Mouse (Mus musculus) liver, embryonic 14.5 days (tissue): ENCODE data around the gene Gm11037.

Experiments
- CTCF ChIP-seq: IDR thresholded peaks from 2 replicates; pipeline ENCODE4 v1.5.1; 2016; ENCODE audit warnings: antibody characterized with exemption, low read depth, control low read depth
- EP300 ChIP-seq: IDR thresholded peaks from 2 replicates; pipeline ENCODE4 v1.6.1; 2016; ENCODE audit warnings: antibody characterized with exemption, low read depth

- TF ChIP-seq CTCF (no peak), EP300 (no peak)
These were observed 13.7 kb downstream of the Gm11037 start for GRCm38 (mm10) chr2:131147043-131147365.
